Mouse (Mus musculus): ENCODE measurements at regions not wholly inside any gene's neighbourhood (a gene's known extent, or its start where the extent isn't known, plus 50 kb on each side); places are given as distances from the start of the nearest gene placed in this dataset.

DNA sequence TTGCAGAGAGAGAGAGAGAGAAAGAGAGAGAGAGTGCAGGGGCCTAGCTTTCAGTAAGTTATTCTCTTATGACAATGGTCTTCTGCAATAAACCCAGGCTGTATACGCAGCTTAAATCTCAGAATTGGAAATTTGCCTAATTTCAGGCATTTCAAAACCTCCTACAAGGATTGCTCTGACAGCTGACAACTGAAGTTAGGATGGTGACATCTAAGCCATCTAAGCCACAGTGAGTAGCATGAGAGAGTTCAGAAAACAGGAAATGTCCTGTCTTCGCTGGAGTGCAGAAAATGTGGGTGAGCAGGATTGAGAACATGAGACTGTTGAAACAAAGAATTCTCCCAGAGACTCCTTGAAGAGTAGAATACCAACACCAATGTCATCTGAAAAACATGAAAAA, 56.8 kb downstream of the Fam110c start:
- no peak for TF ChIP-seq CTCF (IDR thresholded peaks at IDR 0.05)
- no peak for DNase-seq (ENCODE audit: low spot score)
- Histone ChIP-seq H3K4me3 (ENCODE audit: low read depth, low read length) (no peak overlapping the region), H3K36me3 (ENCODE audit: insufficient read depth, low read length) (no peaks in the 10 kb centered on the region), H3K27me3 (ENCODE audit: insufficient read depth, low read length) (no peaks in the 10 kb centered on the region), H3K27ac (ENCODE audit: low read depth, low read length) (no peak overlapping the region), H3K4me2 (ENCODE audit: low read depth, low read length, poor library complexity, severe bottlenecking) (no peak overlapping the region), H3K4me1 (ENCODE audit: insufficient read depth, low read length) (no peaks in the 10 kb centered on the region), H3K9ac (replicated peaks; ENCODE audit: low read length, poor library complexity, severe bottlenecking) (no peak overlapping the region), H3K9me3 (ENCODE audit: low read length) (no peaks in the 10 kb centered on the region)
- 66% methylated on average over 2 of the region's 2 CpGs for WGBS
- ATAC-seq (ENCODE audit: low FRiP score) = no peak

DNA sequence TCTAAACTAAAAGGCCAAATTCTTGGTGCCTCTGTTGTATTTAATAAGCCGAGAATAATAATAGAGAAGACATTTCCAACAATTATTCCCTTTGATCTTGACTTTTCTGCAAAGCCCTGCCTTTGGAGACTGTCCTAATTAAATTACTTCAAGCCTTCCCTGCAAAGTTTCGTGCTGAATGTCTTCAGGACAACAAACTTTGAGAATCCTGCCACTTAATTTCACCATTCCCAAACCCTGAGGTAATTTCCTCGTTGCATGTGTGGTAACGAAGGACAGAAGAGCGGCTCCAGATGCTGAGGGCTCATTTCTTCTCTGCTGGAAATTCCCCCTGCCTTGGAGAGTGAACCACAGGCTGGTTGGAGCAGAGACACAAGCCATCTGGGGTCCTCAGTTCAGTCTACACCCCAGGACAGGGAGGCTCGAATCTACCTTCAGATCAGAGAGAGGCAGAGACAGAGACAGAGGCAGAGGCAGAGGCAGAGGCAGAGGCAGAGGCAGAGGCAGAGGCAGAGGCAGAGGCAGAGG, 60.9 kb downstream of the Fam110c start:
- Histone ChIP-seq H3K4me1 (ENCODE audit: insufficient read depth, low read length) (no peaks in the 10 kb centered on the region), H3K27me3 (ENCODE audit: insufficient read depth, low read length) (no peaks in the 10 kb centered on the region), H3K4me3 (ENCODE audit: low read depth, low read length) (no peak overlapping the region), H3K9me3 (ENCODE audit: low read length) (no peaks in the 10 kb centered on the region), H3K9ac (replicated peaks; ENCODE audit: low read length, poor library complexity, severe bottlenecking) (no peak overlapping the region), H3K27ac (ENCODE audit: low read depth, low read length) (no peak overlapping the region), H3K36me3 (ENCODE audit: insufficient read depth, low read length) (no peaks in the 10 kb centered on the region), H3K4me2 (ENCODE audit: low read depth, low read length, poor library complexity, severe bottlenecking) (no peak overlapping the region)
- ATAC-seq (ENCODE audit: low FRiP score) (no peak), DNase-seq (ENCODE audit: low spot score) (no peak)
- WGBS = 66% methylated on average over 6 of the region's 6 CpGs
- no peak for TF ChIP-seq CTCF (IDR thresholded peaks at IDR 0.05)

DNA sequence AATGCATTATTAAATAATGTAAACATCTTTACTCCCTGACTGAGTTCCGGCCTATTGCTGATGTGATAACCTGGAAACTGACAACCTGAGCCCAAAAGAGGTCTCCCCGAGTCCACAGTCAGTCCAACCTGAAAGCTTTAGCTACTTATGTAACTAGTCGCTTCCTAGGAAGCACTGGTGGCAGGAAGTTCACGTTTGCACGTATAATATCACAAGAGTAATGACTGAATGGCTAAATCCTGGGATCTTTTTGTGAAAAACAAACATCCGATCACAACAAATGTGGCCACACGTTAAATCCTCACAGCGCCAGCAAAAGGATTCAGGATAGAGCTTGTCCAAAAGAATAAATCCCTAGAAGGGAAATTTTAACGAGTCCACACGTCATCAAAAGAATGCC, 62.7 kb downstream of the Fam110c start:
- TF ChIP-seq CTCF (IDR thresholded peaks at IDR 0.05) = no peak
- WGBS = 71% methylated on average over 10 of the region's 10 CpGs
- Histone ChIP-seq H3K4me2 (ENCODE audit: low read depth, low read length, poor library complexity, severe bottlenecking) (no peak overlapping the region), H3K27me3 (ENCODE audit: insufficient read depth, low read length) (no peaks in the 10 kb centered on the region), H3K27ac (ENCODE audit: low read depth, low read length) (no peak overlapping the region), H3K4me1 (ENCODE audit: insufficient read depth, low read length) (no peaks in the 10 kb centered on the region), H3K36me3 (ENCODE audit: insufficient read depth, low read length) (no peaks in the 10 kb centered on the region), H3K9me3 (ENCODE audit: low read length) (no peaks in the 10 kb centered on the region), H3K4me3 (ENCODE audit: low read depth, low read length) (no peak overlapping the region), H3K9ac (replicated peaks; ENCODE audit: low read length, poor library complexity, severe bottlenecking) (no peak overlapping the region)
- no peak for ATAC-seq (ENCODE audit: low FRiP score)
- DNase-seq (ENCODE audit: low spot score) = no peak

DNA sequence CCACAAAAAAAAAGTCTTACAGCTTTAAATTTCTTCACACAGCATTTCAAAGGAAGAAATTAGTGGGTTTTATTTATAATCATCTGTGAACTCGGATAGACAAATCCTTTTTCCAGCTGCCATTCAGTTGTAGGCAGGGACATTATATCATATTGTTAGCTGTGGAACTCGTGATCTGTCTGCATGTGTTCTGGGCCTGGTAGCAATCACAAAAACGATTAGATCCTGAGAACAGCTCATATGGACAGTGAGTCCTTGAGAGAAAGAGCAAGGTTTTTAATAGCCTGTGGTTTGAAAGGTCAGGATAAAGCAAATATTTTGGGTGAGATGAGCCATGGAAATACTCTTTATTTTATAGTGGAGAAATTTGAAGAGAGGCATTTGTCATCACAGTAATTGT, 63.2 kb downstream of the Fam110c start:
- no peaks in the 10 kb centered on the region for H3K27me3 ChIP-seq (ENCODE audit: insufficient read depth, low read length)
- H3K9me3 ChIP-seq (ENCODE audit: low read length) = no peaks in the 10 kb centered on the region
- no peak overlapping the region for H3K4me2 ChIP-seq (ENCODE audit: low read depth, low read length, poor library complexity, severe bottlenecking)
- no peaks in the 10 kb centered on the region for H3K4me1 ChIP-seq (ENCODE audit: insufficient read depth, low read length)
- no peak overlapping the region for H3K27ac ChIP-seq (ENCODE audit: low read depth, low read length)
- no peak for DNase-seq (ENCODE audit: low spot score)
- 39% methylated on average over 3 of the region's 3 CpGs for WGBS
- ATAC-seq (ENCODE audit: low FRiP score) = no peak
- H3K36me3 ChIP-seq (ENCODE audit: insufficient read depth, low read length) = no peaks in the 10 kb centered on the region
- no peak overlapping the region for H3K4me3 ChIP-seq (ENCODE audit: low read depth, low read length)
- no peak overlapping the region for H3K9ac ChIP-seq (replicated peaks; ENCODE audit: low read length, poor library complexity, severe bottlenecking)
- no peak for TF ChIP-seq CTCF (IDR thresholded peaks at IDR 0.05)

DNA sequence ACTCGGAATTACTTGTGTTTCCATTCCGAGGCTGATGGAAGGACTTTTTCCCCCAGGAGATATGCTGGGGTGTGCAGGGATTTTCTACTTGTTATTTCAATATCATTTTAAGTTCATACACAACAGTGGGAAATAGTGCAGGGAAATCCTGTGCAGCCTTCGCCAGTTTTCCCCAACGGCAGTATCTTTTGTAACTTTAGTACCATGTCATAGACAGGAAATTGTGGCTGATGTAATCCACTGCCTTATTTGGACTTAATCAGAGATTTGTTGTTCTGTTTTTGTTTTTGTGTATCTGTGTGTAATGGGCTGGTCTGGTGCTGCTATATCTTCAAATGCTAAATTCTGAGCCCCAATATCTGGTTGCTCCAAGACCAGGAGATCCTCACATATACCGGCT, 63.8 kb downstream of the Fam110c start:
- Histone ChIP-seq H3K4me1 (ENCODE audit: insufficient read depth, low read length) (no peaks in the 10 kb centered on the region), H3K4me3 (ENCODE audit: low read depth, low read length) (no peak overlapping the region), H3K27ac (ENCODE audit: low read depth, low read length) (no peak overlapping the region), H3K9ac (replicated peaks; ENCODE audit: low read length, poor library complexity, severe bottlenecking) (no peak overlapping the region), H3K27me3 (ENCODE audit: insufficient read depth, low read length) (no peaks in the 10 kb centered on the region), H3K9me3 (ENCODE audit: low read length) (no peaks in the 10 kb centered on the region), H3K4me2 (ENCODE audit: low read depth, low read length, poor library complexity, severe bottlenecking) (no peak overlapping the region), H3K36me3 (ENCODE audit: insufficient read depth, low read length) (no peaks in the 10 kb centered on the region)
- WGBS = 62% methylated on average over 5 of the region's 5 CpGs
- peak; percentile 10 for DNase-seq (ENCODE audit: low spot score)
- no peak for ATAC-seq (ENCODE audit: low FRiP score)
- no peak for TF ChIP-seq CTCF (IDR thresholded peaks at IDR 0.05)

DNA sequence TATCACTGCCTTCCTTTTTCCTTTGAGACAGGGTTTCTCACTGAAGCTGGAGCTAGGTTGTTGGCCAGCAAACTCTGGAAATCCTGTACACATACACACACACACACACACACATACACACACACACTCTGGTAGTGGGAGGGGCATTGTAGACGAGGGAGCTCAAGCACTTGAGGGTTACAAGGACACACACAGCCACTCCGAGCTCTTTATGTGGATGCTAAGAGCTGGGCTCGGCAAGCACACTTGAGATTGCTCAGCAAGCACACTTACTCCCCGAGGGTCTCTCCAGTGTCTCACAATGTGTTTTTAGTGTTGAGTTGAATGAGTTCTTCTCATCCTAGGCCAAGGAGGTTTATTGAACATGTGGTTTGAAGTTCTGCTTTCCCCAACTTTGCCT, 66.2 kb downstream of the Fam110c start:
- no peaks in the 10 kb centered on the region for H3K9me3 ChIP-seq (ENCODE audit: low read length)
- no peak overlapping the region for H3K4me3 ChIP-seq (ENCODE audit: low read depth, low read length)
- no peaks in the 10 kb centered on the region for H3K27me3 ChIP-seq (ENCODE audit: insufficient read depth, low read length)
- no peak for DNase-seq (ENCODE audit: low spot score)
- 79% methylated on average over 4 of the region's 4 CpGs for WGBS
- H3K9ac ChIP-seq (replicated peaks; ENCODE audit: low read length, poor library complexity, severe bottlenecking) = no peak overlapping the region
- no peak overlapping the region for H3K27ac ChIP-seq (ENCODE audit: low read depth, low read length)
- H3K36me3 ChIP-seq (ENCODE audit: insufficient read depth, low read length) = no peaks in the 10 kb centered on the region
- no peak for ATAC-seq (ENCODE audit: low FRiP score)
- H3K4me2 ChIP-seq (ENCODE audit: low read depth, low read length, poor library complexity, severe bottlenecking) = no peak overlapping the region
- no peaks in the 10 kb centered on the region for H3K4me1 ChIP-seq (ENCODE audit: insufficient read depth, low read length)
- TF ChIP-seq CTCF (IDR thresholded peaks at IDR 0.05) = no peak

Data from midbrain, postnatal 0 days (tissue).